Mouse (Mus musculus): Measurements from ENCODE around the gene Ddit4l. TPM values are rescaled to one million over a fixed set of nuclear protein-coding genes. Genes with fewer than 3 reads are reported as not detected.

Gene Ddit4l
- not detected for total RNA-seq (2023)

DNA sequence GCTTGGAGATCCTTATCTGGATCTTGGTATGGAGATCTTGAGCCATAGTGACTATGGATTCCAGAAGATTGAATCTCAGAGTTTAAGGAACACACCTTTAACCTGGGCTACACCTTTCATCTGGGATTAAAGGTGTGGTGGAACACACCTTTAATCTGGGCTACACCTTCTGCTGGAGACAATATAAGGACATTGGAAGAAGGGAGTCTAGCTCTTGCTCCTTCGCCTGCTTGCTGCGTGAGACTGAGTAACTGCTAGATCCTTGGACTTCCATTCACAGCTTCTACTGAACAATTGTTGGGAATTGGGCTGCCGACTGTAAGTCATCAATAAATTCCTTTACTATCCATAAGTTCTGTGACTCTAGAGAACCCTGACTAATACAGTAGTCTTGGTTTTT lies at the start of gene Ddit4l:
Ddit4l (plus strand) TSS at position 301 of the 400 bp plus-strand sequence.

GRCm38 (mm10) chr3:137671224-137671623 lies 49.8 kb downstream of the Ddit4l start, which contains the start of gene Gm21962:
Gene Gm21962, plus strand, starts transcription at chr3:137671524.

Other genes starting within 250 kb of the Ddit4l start
- gene Gm21962, start 49.9 kb downstream of the Ddit4l start, total RNA-seq (2023) = not detected
- 164 TPM for gene H2afz, start 242.9 kb downstream of the Ddit4l start, total RNA-seq (2023)
- gene Dnajb14, start 246.1 kb downstream of the Ddit4l start, total RNA-seq (2023) = 4.1 TPM

All from CD8-positive naive resting alpha-beta T cell, adult 57 days (primary cell).